Mouse (Mus musculus) limb, embryonic 14.5 days (tissue): Measurements from ENCODE around the gene Wfdc1. TPM values are rescaled to one million over a fixed set of nuclear protein-coding genes. Genes with fewer than 3 reads are reported as not detected.

Experiments
- ATAC-seq: fragments of 200-750 bp; cut with Nextera tagmentation; 2 replicates; pipeline ENCODE4 v1.8.0; 2017; ENCODE audit warnings: low read depth, moderate number of reproducible peaks, moderate TSS enrichment; ENCODE audit not compliant: low FRiP score
- DNase-seq: peaks from one replicate; pipeline ENCODE4 v3.0.0-alpha.2; 2015; ENCODE audit warnings: low spot score
- H3K27ac ChIP-seq: fragments of 300-500 bp; sonication (generic); replicated peaks from 2 replicates; pipeline ENCODE4 v1.5.1; 2014; ENCODE audit warnings: low read depth, mild to moderate bottlenecking, low read length, moderate library complexity, mixed read lengths
- H3K27me3 ChIP-seq: fragments of 300-500 bp; sonication (generic); 2 replicates; pipeline ENCODE4 v1.6.1; 2014; ENCODE audit warnings: low read length, mixed read lengths; ENCODE audit not compliant: control insufficient read depth, insufficient read depth
- H3K36me3 ChIP-seq: fragments of 300-500 bp; sonication (generic); 2 replicates; pipeline ENCODE4 v1.6.1; 2014; ENCODE audit warnings: mild to moderate bottlenecking, low read length, moderate library complexity, mixed read lengths; ENCODE audit not compliant: control insufficient read depth, insufficient read depth
- H3K4me1 ChIP-seq: fragments of 300-500 bp; sonication (generic); 2 replicates; pipeline ENCODE4 v1.6.1; 2014; ENCODE audit warnings: antibody characterized with exemption, low read length, mixed read lengths; ENCODE audit not compliant: control insufficient read depth, insufficient read depth
- H3K4me2 ChIP-seq: fragments of 300-500 bp; sonication (generic); replicated peaks from 2 replicates; pipeline ENCODE4 v1.6.1; 2014; ENCODE audit warnings: low read depth, mild to moderate bottlenecking, low read length, moderate library complexity; ENCODE audit not compliant: severe bottlenecking
- H3K4me3 ChIP-seq: fragments of 300-500 bp; sonication (generic); replicated peaks from 2 replicates; pipeline ENCODE4 v1.5.1; 2014; ENCODE audit warnings: low read length
- H3K9ac ChIP-seq: fragments of 300-500 bp; sonication (generic); 2 replicates; pipeline ENCODE4 v1.6.1; 2014; ENCODE audit warnings: mild to moderate bottlenecking, low read depth, low read length, moderate library complexity; ENCODE audit not compliant: severe bottlenecking
- H3K9me3 ChIP-seq: fragments of 300-500 bp; sonication (generic); 2 replicates; pipeline ENCODE4 v1.6.1; 2016; ENCODE audit warnings: low read length; ENCODE audit not compliant: control insufficient read depth
- POLR2A ChIP-seq: fragments of 200-500 bp; IDR thresholded peaks from 2 replicates; pipeline ENCODE4 v1.8.0; 2012; ENCODE audit warnings: inconsistent platforms, mild to moderate bottlenecking, moderate library complexity, borderline replicate concordance; ENCODE audit not compliant: insufficient read depth, insufficient read length; ENCODE audit errors: extremely low read depth
- whole genome bisulfite sequencing: fragments of 180-500 bp; shearing (Covaris S2); extraction: QIAGEN DNeasy Blood & Tissue Kit; methylation state at CpG from one replicate; pipeline ENCODE4 v1.1.7; 2014; 5-methylcytosine and 5-hydroxymethylcytosine counted together
- polyA plus RNA-seq, 2 experiments: library from polyadenylated mRNA; depleted of rRNA in 1 of 2; stranded (reverse) in 1 of 2; unstranded in 1 of 2; fragments of >200 nt; fragmentation: Nextera tagmentation in 1 of 2; extraction: Ambion mirVana in 1 of 2; gene quantifications; 2 replicates each; pipeline versions ENCODE4 v1.2.1 to v1.2.3; 2012 to 2014

Gene Wfdc1
- polyA plus RNA-seq, 2 experiments: 0.80 to 0.91 TPM

GRCm38 (mm10) chr8:119722348-119722747, 56.2 kb downstream of the Wfdc1 start:
- 46% methylated on average over 6 of the region's 6 CpGs for WGBS
- H3K36me3 ChIP-seq: no peaks in the 10 kb centered on the region
- no peak overlapping the region for H3K9ac ChIP-seq
- no peak for ATAC-seq
- no peaks in the 10 kb centered on the region for H3K9me3 ChIP-seq
- no peak overlapping the region for H3K4me3 ChIP-seq
- no peaks in the 10 kb centered on the region for H3K27me3 ChIP-seq
- TF ChIP-seq POLR2A: no peak
- no peaks in the 10 kb centered on the region for H3K4me1 ChIP-seq
- no peak overlapping the region for H3K27ac ChIP-seq
- DNase-seq: no peak
- H3K4me2 ChIP-seq: no peak overlapping the region

- WGBS: 63% methylated on average over 4 of the region's 4 CpGs
- no peaks in the 10 kb centered on the region for H3K36me3 ChIP-seq
- DNase-seq: no peak
- H3K9ac ChIP-seq: no peak overlapping the region
- no peak overlapping the region for H3K4me3 ChIP-seq
- no peak for TF ChIP-seq POLR2A
- H3K27me3 ChIP-seq: no peaks in the 10 kb centered on the region
- H3K9me3 ChIP-seq: no peaks in the 10 kb centered on the region
- H3K4me1 ChIP-seq: no peaks in the 10 kb centered on the region
- H3K27ac ChIP-seq: no peak overlapping the region
- ATAC-seq: no peak
- H3K4me2 ChIP-seq: no peak overlapping the region
Observed at GRCm38 (mm10) chr8:119723676-119724075, 57.5 kb downstream of the Wfdc1 start.

GRCm38 (mm10) chr8:119724596-119724995, 58.4 kb downstream of the Wfdc1 start:
- Histone ChIP-seq H3K9ac (no peak overlapping the region), H3K36me3 (no peaks in the 10 kb centered on the region), H3K4me1 (no peaks in the 10 kb centered on the region), H3K4me3 (no peak overlapping the region), H3K4me2 (no peak overlapping the region), H3K27me3 (no peaks in the 10 kb centered on the region), H3K27ac (no peak overlapping the region), H3K9me3 (no peaks in the 10 kb centered on the region)
- TF ChIP-seq POLR2A: no peak
- DNase-seq: no peak
- no peak for ATAC-seq
- 83% methylated on average over 6 of the region's 6 CpGs for WGBS

- no peak overlapping the region for H3K4me2 ChIP-seq
- DNase-seq: no peak
- WGBS: 90% methylated on average over 8 of the region's 8 CpGs
- no peaks in the 10 kb centered on the region for H3K9me3 ChIP-seq
- no peaks in the 10 kb centered on the region for H3K4me1 ChIP-seq
- H3K36me3 ChIP-seq: no peaks in the 10 kb centered on the region
- ATAC-seq: no peak
- no peaks in the 10 kb centered on the region for H3K27me3 ChIP-seq
- no peak overlapping the region for H3K27ac ChIP-seq
- H3K9ac ChIP-seq: no peak overlapping the region
- no peak overlapping the region for H3K4me3 ChIP-seq
- TF ChIP-seq POLR2A: no peak
Observed at GRCm38 (mm10) chr8:119727093-119727492, 60.9 kb downstream of the Wfdc1 start.

- Histone ChIP-seq H3K27me3 (no peaks in the 10 kb centered on the region), H3K4me1 (no peaks in the 10 kb centered on the region), H3K9me3 (no peaks in the 10 kb centered on the region), H3K4me2 (no peak overlapping the region), H3K27ac (no peak overlapping the region), H3K4me3 (no peak overlapping the region), H3K36me3 (no peaks in the 10 kb centered on the region), H3K9ac (no peak overlapping the region)
- 93% methylated on average over 8 of the region's 8 CpGs for WGBS
- TF ChIP-seq POLR2A: no peak
- DNase-seq (no peak), ATAC-seq (no peak)
Observed at GRCm38 (mm10) chr8:119728351-119728895, 62.3 kb downstream of the Wfdc1 start.

GRCm38 (mm10) chr8:119732072-119732471, 65.9 kb downstream of the Wfdc1 start:
- Histone ChIP-seq H3K4me2 (no peak overlapping the region), H3K36me3 (no peaks in the 10 kb centered on the region), H3K9ac (no peak overlapping the region), H3K27me3 (no peaks in the 10 kb centered on the region), H3K4me1 (no peaks in the 10 kb centered on the region), H3K9me3 (no peaks in the 10 kb centered on the region), H3K27ac (no peak overlapping the region), H3K4me3 (no peak overlapping the region)
- ATAC-seq (no peak), DNase-seq (no peak)
- no peak for TF ChIP-seq POLR2A
- 84% methylated on average over 13 of the region's 13 CpGs for WGBS
